Mouse (Mus musculus) bone marrow macrophage, adult 2 months (primary cell): Measurements from ENCODE around the gene Pde2a.

Experiments
- CTCF ChIP-seq: IDR thresholded peaks from 2 replicates; pipeline ENCODE4 v1.5.1; 2012; ENCODE audit warnings: low read depth, mild to moderate bottlenecking, low read length, moderate library complexity
- POLR2A ChIP-seq: IDR thresholded peaks from 2 replicates; pipeline ENCODE4 v1.6.1; 2012; ENCODE audit warnings: mild to moderate bottlenecking, low read depth, low read length, borderline replicate concordance

- TF ChIP-seq CTCF (no peak), POLR2A (no peak)
Measured at GRCm38 (mm10) chr7:101504507-101504906, 83.0 kb downstream of the Pde2a start.
